8 mouse cellular contexts compared by ENCODE assay signal in the genomic region with DNA sequence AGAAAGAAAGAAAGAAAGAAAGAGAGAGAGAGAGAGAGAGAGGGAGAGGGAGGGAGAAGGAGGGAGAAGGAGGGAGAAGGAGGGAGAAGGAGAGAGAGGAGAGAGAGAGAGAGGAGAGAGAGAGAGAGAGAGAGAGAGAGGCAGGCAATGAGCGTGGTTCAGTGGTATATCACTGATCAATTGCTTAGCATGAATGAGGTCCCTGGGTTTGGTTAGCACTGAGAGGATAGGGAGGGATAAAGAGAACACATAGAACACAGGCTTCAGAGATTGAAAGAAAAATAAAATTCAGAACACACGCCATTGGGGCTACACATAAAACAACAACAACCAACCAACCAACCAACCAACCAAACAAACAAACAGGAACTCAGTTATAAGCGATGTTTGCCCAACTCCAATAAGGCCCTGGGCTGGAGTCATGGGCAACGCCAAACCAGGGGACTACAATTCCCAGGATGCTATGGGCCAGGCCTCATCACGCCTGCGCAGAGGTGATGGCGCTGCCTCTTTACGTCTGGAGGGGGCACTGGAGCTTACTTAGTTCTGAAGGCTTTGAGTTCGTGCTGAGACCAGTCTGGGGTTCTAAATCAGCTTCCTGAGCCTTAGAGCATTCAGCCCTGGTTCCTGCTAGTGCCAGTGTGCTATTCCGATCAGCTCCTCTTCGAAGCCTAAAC. TPM values are rescaled to one million over a fixed set of nuclear protein-coding genes. Genes with fewer than 3 reads are reported as not detected.
A peak's percentile ranks its signal among the peaks of the same experiment; 100 is the strongest.
DNase-seq lines count a peak whose midpoint lies in the region; ATAC-seq lines count a peak whose summit lies in the region.

No protein-coding gene starts in this region.

- peak overlapping the region; percentile 41; the same call in 1 of the 2 replicates for H3K9ac ChIP-seq in heart, embryonic 15.5 days
- peak overlapping the region; percentile 64 for H3K9ac ChIP-seq in liver, embryonic 13.5 days
- peak overlapping the region; percentile 9; the same call in 1 of the 2 replicates for H3K9ac ChIP-seq in stomach, embryonic 15.5 days

- peaks cover 11% of the 10 kb centered on the region for H3K4me1 ChIP-seq in forebrain, embryonic 10.5 days
- peaks cover 13% of the 10 kb centered on the region for H3K4me1 ChIP-seq in heart, embryonic 15.5 days (replicated peaks)
- peaks cover 17% of the 10 kb centered on the region for H3K4me1 ChIP-seq in liver, embryonic 13.5 days (replicated peaks)
- no peaks in the 10 kb centered on the region for H3K4me1 ChIP-seq in stomach, embryonic 15.5 days

- no peaks in the 10 kb centered on the region for H3K9me3 ChIP-seq in forebrain, embryonic 10.5 days
- H3K9me3 ChIP-seq in heart, embryonic 15.5 days (replicated peaks) = no peaks in the 10 kb centered on the region
- no peaks in the 10 kb centered on the region for H3K9me3 ChIP-seq in liver, embryonic 13.5 days (replicated peaks)
- H3K9me3 ChIP-seq in stomach, embryonic 15.5 days = no peaks in the 10 kb centered on the region

- H3K4me2 ChIP-seq in heart, embryonic 15.5 days = peak overlapping the region; percentile 63
- H3K4me2 ChIP-seq in liver, embryonic 13.5 days = peak overlapping the region; percentile 67
- H3K4me2 ChIP-seq in stomach, embryonic 15.5 days = peak overlapping the region; percentile 57

- peaks cover 6% of the 10 kb centered on the region for H3K27me3 ChIP-seq in forebrain, embryonic 10.5 days (ENCODE audit: poor library complexity, severe bottlenecking)
- H3K27me3 ChIP-seq in heart, embryonic 15.5 days = no peaks in the 10 kb centered on the region
- H3K27me3 ChIP-seq in liver, embryonic 13.5 days = 0 out of 2 replicates have a peak, but pooled peaks cover 7% of the 10 kb centered on the region
- H3K27me3 ChIP-seq in stomach, embryonic 15.5 days (replicated peaks) = no peaks in the 10 kb centered on the region

- peak; percentile 66 for ATAC-seq in CD4-positive, CD25-positive, alpha-beta regulatory T cell, adult 4 months
- peak; percentile 86 for ATAC-seq in heart, embryonic 15.5 days (replicated peaks; ENCODE audit: insufficient number of reproducible peaks, insufficient read depth, low FRiP score, low read depth)
- ATAC-seq in liver, embryonic 13.5 days (ENCODE audit: low read depth) = peak; percentile 92
- ATAC-seq in stomach, embryonic 15.5 days (ENCODE audit: insufficient read depth, low FRiP score, low read depth) = peak; percentile 88; the same call in 1 of the 2 replicates

- DNase-seq in c-Kit-positive CD71-negative TER-119-negative erythroid progenitor cells, embryonic 14.5 days (ENCODE audit: low read depth) = peak; percentile 87
- peak; percentile 84 for DNase-seq in forebrain, embryonic 10.5 days (ENCODE audit: extremely low spot score, low spot score)
- DNase-seq in kidney, postnatal 14 days = peak; percentile 91
- peak; percentile 84 for DNase-seq in liver, embryonic 13.5 days
- peak; percentile 78 for DNase-seq in neural tube, embryonic 10.5 days (ENCODE audit: extremely low spot score, low spot score)

- peak overlapping the region; percentile 40 for H3K4me3 ChIP-seq in forebrain, embryonic 10.5 days
- H3K4me3 ChIP-seq in heart, embryonic 15.5 days = peak overlapping the region; percentile 47
- peak overlapping the region; percentile 52 for H3K4me3 ChIP-seq in liver, embryonic 13.5 days (replicated peaks)
- H3K4me3 ChIP-seq in stomach, embryonic 15.5 days (replicated peaks) = peak overlapping the region; percentile 37

- peak overlapping the region; percentile 79 for H3K27ac ChIP-seq in forebrain, embryonic 10.5 days
- H3K27ac ChIP-seq in heart, embryonic 15.5 days = peak overlapping the region; percentile 61
- peak overlapping the region; percentile 35; the same call in 1 of the 2 replicates for H3K27ac ChIP-seq in liver, embryonic 13.5 days
- peak overlapping the region; percentile 26; the same call in 1 of the 2 replicates for H3K27ac ChIP-seq in stomach, embryonic 15.5 days

- 15% methylated on average over 11 of the region's 11 CpGs for WGBS in forebrain, embryonic 10.5 days
- WGBS in heart, embryonic 15.5 days = 19% methylated on average over 11 of the region's 11 CpGs
- WGBS in liver, embryonic 13.5 days (ENCODE audit: insufficient replicate concordance) = 13% methylated on average over 11 of the region's 11 CpGs
- WGBS in stomach, embryonic 15.5 days = 20% methylated on average over 11 of the region's 11 CpGs

- no peaks in the 10 kb centered on the region for H3K36me3 ChIP-seq in forebrain, embryonic 10.5 days (replicated peaks)
- H3K36me3 ChIP-seq in heart, embryonic 15.5 days = no peaks in the 10 kb centered on the region
- H3K36me3 ChIP-seq in liver, embryonic 13.5 days = no peaks in the 10 kb centered on the region
- no peaks in the 10 kb centered on the region for H3K36me3 ChIP-seq in stomach, embryonic 15.5 days

RNA-seq across cellular contexts. Expression of gene Sit1, which starts 5.5 kb away (rescaled TPM):
- polyA plus RNA-seq in CD4-positive, CD25-positive, alpha-beta regulatory T cell, adult 4 months (2017; shearing (Covaris generic)) = 100 to 1,000 TPM; 144 to 199 TPM
- polyA plus RNA-seq in forebrain, embryonic 10.5 days (2016; fragmentation: Nextera tagmentation; extraction: Ambion mirVana) = not detected in 2 replicates
- 0.10 and 1.4 TPM in 2 replicates for polyA plus RNA-seq in heart, embryonic 15.5 days (2015; fragmentation: Nextera tagmentation; extraction: Ambion mirVana)
- not detected in 2 replicates for polyA plus RNA-seq in liver, embryonic 13.5 days (2015; fragmentation: Nextera tagmentation; extraction: Ambion mirVana)
- polyA plus RNA-seq in stomach, embryonic 15.5 days (2015; fragmentation: Nextera tagmentation; extraction: Ambion mirVana) = not detected in 2 replicates

RNA-seq across cellular contexts. Expression of gene Ccdc107, which starts 14.7 kb away (rescaled TPM):
- 10 to 100 TPM; 64.0 to 76.0 TPM for polyA plus RNA-seq in CD4-positive, CD25-positive, alpha-beta regulatory T cell, adult 4 months (2017; shearing (Covaris generic))
- 42.2 and 43.9 TPM in 2 replicates for polyA plus RNA-seq in forebrain, embryonic 10.5 days (2016; fragmentation: Nextera tagmentation; extraction: Ambion mirVana)
- 71.4 and 74.5 TPM in 2 replicates for polyA plus RNA-seq in heart, embryonic 15.5 days (2015; fragmentation: Nextera tagmentation; extraction: Ambion mirVana)
- 34.2 and 34.3 TPM in 2 replicates for polyA plus RNA-seq in liver, embryonic 13.5 days (2015; fragmentation: Nextera tagmentation; extraction: Ambion mirVana)
- polyA plus RNA-seq in stomach, embryonic 15.5 days (2015; fragmentation: Nextera tagmentation; extraction: Ambion mirVana) = 104 and 105 TPM in 2 replicates

RNA-seq across cellular contexts. Expression of gene Arhgef39, which starts 21.5 kb away (rescaled TPM):
- 1 to 10 TPM; 4.9 to 8.3 TPM for polyA plus RNA-seq in CD4-positive, CD25-positive, alpha-beta regulatory T cell, adult 4 months (2017; shearing (Covaris generic))
- polyA plus RNA-seq in forebrain, embryonic 10.5 days (2016; fragmentation: Nextera tagmentation; extraction: Ambion mirVana) = 54.6 and 56.7 TPM in 2 replicates
- 34.4 and 35.9 TPM in 2 replicates for polyA plus RNA-seq in heart, embryonic 15.5 days (2015; fragmentation: Nextera tagmentation; extraction: Ambion mirVana)
- 29.4 and 35.8 TPM in 2 replicates for polyA plus RNA-seq in liver, embryonic 13.5 days (2015; fragmentation: Nextera tagmentation; extraction: Ambion mirVana)
- 44.5 and 52.0 TPM in 2 replicates for polyA plus RNA-seq in stomach, embryonic 15.5 days (2015; fragmentation: Nextera tagmentation; extraction: Ambion mirVana)

RNA-seq across cellular contexts. Expression of gene Cd72, which starts 23.6 kb away (rescaled TPM):
- 100 to 1,000 TPM; 132 to 166 TPM for polyA plus RNA-seq in CD4-positive, CD25-positive, alpha-beta regulatory T cell, adult 4 months (2017; shearing (Covaris generic))
- 2.3 and 2.4 TPM in 2 replicates for polyA plus RNA-seq in forebrain, embryonic 10.5 days (2016; fragmentation: Nextera tagmentation; extraction: Ambion mirVana)
- polyA plus RNA-seq in heart, embryonic 15.5 days (2015; fragmentation: Nextera tagmentation; extraction: Ambion mirVana) = 2.1 and 5.2 TPM in 2 replicates
- polyA plus RNA-seq in liver, embryonic 13.5 days (2015; fragmentation: Nextera tagmentation; extraction: Ambion mirVana) = 0.48 and 0.70 TPM in 2 replicates
- polyA plus RNA-seq in stomach, embryonic 15.5 days (2015; fragmentation: Nextera tagmentation; extraction: Ambion mirVana) = 3.3 and 5.2 TPM in 2 replicates

RNA-seq across cellular contexts. Expression of gene Car9, which starts 28.8 kb away (rescaled TPM):
- 1 to 10 TPM in 1 of 2 experiments, under 1 TPM in 1; 0.32 to 1.5 TPM for polyA plus RNA-seq in CD4-positive, CD25-positive, alpha-beta regulatory T cell, adult 4 months (2017; shearing (Covaris generic))
- polyA plus RNA-seq in forebrain, embryonic 10.5 days (2016; fragmentation: Nextera tagmentation; extraction: Ambion mirVana) = 0.60 and 1.1 TPM in 2 replicates
- polyA plus RNA-seq in heart, embryonic 15.5 days (2015; fragmentation: Nextera tagmentation; extraction: Ambion mirVana) = 2.3 and 2.4 TPM in 2 replicates
- polyA plus RNA-seq in liver, embryonic 13.5 days (2015; fragmentation: Nextera tagmentation; extraction: Ambion mirVana) = 0.85 and 1.0 TPM in 2 replicates
- 30.9 and 45.8 TPM in 2 replicates for polyA plus RNA-seq in stomach, embryonic 15.5 days (2015; fragmentation: Nextera tagmentation; extraction: Ambion mirVana)

Comparison
In these comparisons a context has a peak if more than half of its experiments do, and no peak if none do; other contexts are left out.
1. Peak in every context shown above with its lines: DNase-seq, ATAC-seq, H3K4me3 ChIP-seq and H3K27ac ChIP-seq.
2. H3K27ac ChIP-seq: peak in every context shown above with its lines; median percentile 79 in forebrain, embryonic 10.5 days; 61 in heart, embryonic 15.5 days; 35 in liver, embryonic 13.5 days; 26 in stomach, embryonic 15.5 days.
3. H3K9ac ChIP-seq: peak in every context shown above with its lines; median percentile 64 in liver, embryonic 13.5 days; 41 in heart, embryonic 15.5 days; 9 in stomach, embryonic 15.5 days.
4. RNA of gene Sit1, which starts 5.5 kb away (polyA plus RNA-seq): 144 to 199 TPM in CD4-positive, CD25-positive, alpha-beta regulatory T cell, adult 4 months; 0.10 to 1.4 TPM in heart, embryonic 15.5 days, not detected in stomach, embryonic 15.5 days, not detected in forebrain, embryonic 10.5 days and not detected in liver, embryonic 13.5 days; every median in the first group is over 10 times any median in the second.